Mouse (Mus musculus) midbrain, embryonic 14.5 days (tissue): ENCODE results near the gene Wnt11. TPM values are rescaled to one million over a fixed set of nuclear protein-coding genes. Genes with fewer than 3 reads are reported as not detected.

Experiments used
- ATAC-seq: fragments of 200-750 bp; cut with Nextera tagmentation; 2 replicates; pipeline ENCODE4 v1.8.0; 2017; ENCODE audit warnings: moderate number of reproducible peaks, moderate library complexity; ENCODE audit not compliant: low FRiP score, low TSS enrichment
- DNase-seq: peaks from one replicate; pipeline ENCODE4 v3.0.0-alpha.2; 2015
- H3K27ac ChIP-seq: fragments of 300-500 bp; sonication (generic); replicated peaks from 2 replicates; pipeline ENCODE4 v1.5.1; 2014; ENCODE audit warnings: mild to moderate bottlenecking, low read depth, low read length, moderate library complexity
- H3K27me3 ChIP-seq: fragments of 300-500 bp; sonication (generic); 2 replicates; pipeline ENCODE4 v1.6.1; 2014; ENCODE audit warnings: low read length, control low read depth, mixed read lengths; ENCODE audit not compliant: control insufficient read depth, insufficient read depth
- H3K36me3 ChIP-seq: fragments of 300-500 bp; sonication (generic); 2 replicates; pipeline ENCODE4 v1.6.1; 2014; ENCODE audit warnings: low read length, control low read depth; ENCODE audit not compliant: control insufficient read depth, insufficient read depth
- H3K4me1 ChIP-seq: fragments of 300-500 bp; sonication (generic); 2 replicates; pipeline ENCODE4 v1.6.1; 2014; ENCODE audit warnings: mild to moderate bottlenecking, antibody characterized with exemption, low read length, control low read depth; ENCODE audit not compliant: control insufficient read depth, insufficient read depth
- H3K4me2 ChIP-seq: fragments of 300-500 bp; sonication (generic); 2 replicates; pipeline ENCODE4 v1.6.1; 2014; ENCODE audit warnings: mild to moderate bottlenecking, low read length, moderate library complexity
- H3K4me3 ChIP-seq: fragments of 300-500 bp; sonication (generic); replicated peaks from 2 replicates; pipeline ENCODE4 v1.5.1; 2014; ENCODE audit warnings: low read depth, low read length
- H3K9ac ChIP-seq: fragments of 300-500 bp; sonication (generic); replicated peaks from 2 replicates; pipeline ENCODE4 v1.6.1; 2014; ENCODE audit warnings: mild to moderate bottlenecking, low read length, moderate library complexity
- H3K9me3 ChIP-seq: fragments of 300-500 bp; sonication (generic); 2 replicates; pipeline ENCODE4 v1.6.1; 2016; ENCODE audit warnings: low read length, control low read depth, mixed read lengths; ENCODE audit not compliant: control insufficient read depth
- WGBS: fragments of 180-500 bp; shearing (Covaris S2); extraction: QIAGEN DNeasy Blood & Tissue Kit; methylation state at CpG from one replicate; pipeline ENCODE4 v1.1.7; 2014; 5-methylcytosine and 5-hydroxymethylcytosine counted together
- polyA plus RNA-seq: library from polyadenylated mRNA; unstranded; fragments of >200 nt; fragmentation: Nextera tagmentation; extraction: Ambion mirVana; gene quantifications from 2 replicates; pipeline ENCODE4 v1.2.1, GENCODE M21; 2014

The Wnt11 gene
- polyA plus RNA-seq, 1 experiment from 2014 or later: 0.64 TPM

DNA sequence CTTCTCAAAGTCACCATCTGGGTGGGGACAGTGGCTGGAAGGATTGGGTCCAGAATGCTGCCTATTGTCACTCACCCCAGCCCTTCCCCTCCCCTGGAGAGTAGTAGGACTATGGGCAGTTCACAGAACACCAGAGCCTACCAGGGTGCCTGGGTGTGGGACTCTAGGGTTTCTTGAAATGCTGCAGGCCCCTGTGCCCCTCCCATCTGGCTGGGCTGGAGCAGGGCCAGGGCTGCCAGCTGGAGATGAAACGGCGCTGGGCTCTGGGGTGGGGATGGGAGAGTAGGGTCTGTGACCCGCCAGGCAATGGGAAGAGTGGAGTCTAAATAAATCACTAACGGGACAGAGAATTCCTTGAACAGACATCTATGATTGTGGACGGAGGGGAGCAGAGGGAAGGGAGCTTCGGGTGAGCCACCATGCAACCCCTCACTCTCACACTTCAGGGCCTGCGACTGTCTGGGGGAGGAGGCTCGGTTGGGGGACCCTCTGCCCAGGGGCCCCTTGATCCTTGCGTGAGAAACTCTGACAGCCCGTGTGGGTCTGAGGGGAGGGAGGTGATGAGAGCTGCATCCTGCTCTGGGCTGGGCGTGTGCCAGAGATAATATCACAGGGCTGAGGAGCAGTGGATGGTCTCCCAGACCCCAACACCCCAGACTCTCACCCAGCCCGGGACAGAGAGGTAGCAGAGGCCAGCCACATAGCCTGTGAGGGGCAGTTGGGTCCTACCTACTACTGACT, 32.3 kb downstream of the Wnt11 start:
- Histone ChIP-seq H3K4me1 (no peaks in the 10 kb centered on the region), H3K27ac (no peak overlapping the region), H3K27me3 (no peaks in the 10 kb centered on the region), H3K36me3 (no peaks in the 10 kb centered on the region), H3K9ac (no peak overlapping the region), H3K4me2 (no peak overlapping the region), H3K9me3 (no peaks in the 10 kb centered on the region), H3K4me3 (no peak overlapping the region)
- WGBS: 34% methylated on average over 12 of the region's 12 CpGs
- 0 out of 2 replicates have a peak, but pooled peaks have one; percentile 29 for ATAC-seq
- peak; percentile 41 for DNase-seq

DNA sequence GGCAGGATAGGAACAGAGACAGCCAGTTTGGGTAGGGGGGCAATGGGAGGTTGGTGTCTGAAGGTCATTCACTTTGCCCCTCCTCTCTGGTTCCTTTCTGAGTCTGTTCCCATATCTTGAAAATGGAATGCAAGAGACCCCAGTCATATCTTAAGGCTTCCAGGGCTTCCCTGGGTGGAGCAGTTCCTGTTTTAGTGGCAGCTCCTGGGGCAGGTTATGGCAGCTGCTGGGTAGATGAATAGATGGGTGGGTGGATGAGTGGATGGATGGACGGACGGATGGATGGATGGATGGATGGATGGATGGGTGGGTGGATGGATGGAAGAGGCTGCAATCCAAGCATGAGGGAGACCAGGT, 32.9 kb downstream of the Wnt11 start:
- H3K4me1 ChIP-seq: no peaks in the 10 kb centered on the region
- DNase-seq (no peak), ATAC-seq (no peak)
- no peak overlapping the region for H3K4me3 ChIP-seq
- no peak overlapping the region for H3K4me2 ChIP-seq
- H3K9ac ChIP-seq: no peak overlapping the region
- H3K9me3 ChIP-seq: no peaks in the 10 kb centered on the region
- H3K36me3 ChIP-seq: no peaks in the 10 kb centered on the region
- no peak overlapping the region for H3K27ac ChIP-seq
- H3K27me3 ChIP-seq: no peaks in the 10 kb centered on the region
- WGBS: 85% methylated on average over 2 of the region's 2 CpGs

- ATAC-seq (no peak), DNase-seq (no peak)
- no peaks in the 10 kb centered on the region for H3K36me3 ChIP-seq
- H3K4me1 ChIP-seq: no peaks in the 10 kb centered on the region
- no peak overlapping the region for H3K27ac ChIP-seq
- no peak overlapping the region for H3K4me2 ChIP-seq
- no peak overlapping the region for H3K4me3 ChIP-seq
- WGBS: 68% methylated on average over 3 of the region's 3 CpGs
- no peaks in the 10 kb centered on the region for H3K27me3 ChIP-seq
- H3K9ac ChIP-seq: no peak overlapping the region
- H3K9me3 ChIP-seq: no peaks in the 10 kb centered on the region
Measured at GRCm38 (mm10) chr7:98869070-98869469, 34.2 kb downstream of the Wnt11 start.

- ATAC-seq (no peak), DNase-seq (no peak)
- Histone ChIP-seq H3K36me3 (no peaks in the 10 kb centered on the region), H3K4me1 (peaks cover 4% of the 10 kb centered on the region; the same call in 1 of the 2 replicates), H3K9ac (no peak overlapping the region), H3K27ac (no peak overlapping the region), H3K4me2 (no peak overlapping the region), H3K27me3 (no peaks in the 10 kb centered on the region), H3K9me3 (no peaks in the 10 kb centered on the region), H3K4me3 (no peak overlapping the region)
- WGBS: 23% methylated on average over 12 of the region's 12 CpGs
Measured at GRCm38 (mm10) chr7:98870791-98871190, 35.9 kb downstream of the Wnt11 start.

- H3K36me3 ChIP-seq: no peaks in the 10 kb centered on the region
- no peak overlapping the region for H3K9ac ChIP-seq
- no peak overlapping the region for H3K4me2 ChIP-seq
- no peak overlapping the region for H3K27ac ChIP-seq
- no peaks in the 10 kb centered on the region for H3K9me3 ChIP-seq
- H3K4me3 ChIP-seq: no peak overlapping the region
- no peak for ATAC-seq
- WGBS: 84% methylated on average over 12 of the region's 12 CpGs
- no peak for DNase-seq
- peaks cover 10% of the 10 kb centered on the region; the same call in 1 of the 2 replicates for H3K4me1 ChIP-seq
- no peaks in the 10 kb centered on the region for H3K27me3 ChIP-seq
Measured at GRCm38 (mm10) chr7:98871882-98872281, 37.0 kb downstream of the Wnt11 start.

DNA sequence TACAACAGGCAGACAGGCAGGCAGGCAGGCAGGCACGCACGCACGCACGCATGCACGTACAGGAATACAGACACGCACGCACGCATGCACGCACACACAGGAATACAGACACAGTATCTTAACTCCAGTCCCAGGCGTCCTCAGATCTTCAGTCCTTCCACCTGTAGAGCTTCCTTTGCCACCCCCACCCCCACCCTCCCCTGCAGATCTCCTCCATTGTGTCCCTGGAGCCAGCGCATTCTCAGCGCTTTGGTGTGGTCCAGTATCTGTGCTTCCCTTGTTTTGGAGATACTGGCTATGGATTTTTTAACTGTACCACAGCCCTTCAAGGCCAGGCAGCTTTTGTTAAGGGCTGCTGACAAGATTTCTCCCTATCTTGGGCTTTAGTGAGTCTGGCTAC, 38.4 kb downstream of the Wnt11 start:
- Histone ChIP-seq H3K4me1 (peaks cover 14% of the 10 kb centered on the region), H3K4me3 (no peak overlapping the region), H3K27me3 (no peaks in the 10 kb centered on the region), H3K9me3 (no peaks in the 10 kb centered on the region), H3K4me2 (no peak overlapping the region), H3K27ac (no peak overlapping the region), H3K36me3 (no peaks in the 10 kb centered on the region), H3K9ac (no peak overlapping the region)
- WGBS: 81% methylated on average over 12 of the region's 12 CpGs
- no peak for ATAC-seq
- DNase-seq: no peak

DNA sequence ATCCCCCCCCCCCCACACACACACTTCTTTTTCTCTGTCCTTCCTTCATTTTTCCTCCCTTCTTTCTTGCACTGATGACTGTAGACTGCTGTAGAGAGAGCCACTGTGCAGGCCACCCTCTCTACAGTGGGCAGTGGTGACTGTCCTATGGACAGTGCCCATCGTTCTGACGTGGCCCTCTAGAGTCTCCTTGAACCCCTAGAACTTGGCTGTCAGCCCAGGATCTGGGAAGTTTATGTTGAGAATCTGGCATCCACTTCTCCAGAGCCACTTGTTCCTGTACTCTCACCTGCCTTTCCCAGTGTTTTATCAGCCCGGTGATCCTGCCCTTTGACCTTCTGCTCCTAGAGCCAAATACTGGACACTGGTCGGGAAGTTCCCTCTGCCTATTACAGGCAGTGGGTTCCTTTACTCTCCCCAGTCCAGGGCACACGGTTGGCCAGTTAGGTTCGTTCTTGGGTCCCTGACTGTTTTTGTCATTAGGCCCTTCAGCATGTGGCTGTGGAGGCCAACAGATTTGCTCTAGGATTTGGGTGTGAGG, 39.6 kb downstream of the Wnt11 start:
- Histone ChIP-seq H3K27me3 (no peaks in the 10 kb centered on the region), H3K9me3 (no peaks in the 10 kb centered on the region), H3K4me3 (no peak overlapping the region), H3K36me3 (no peaks in the 10 kb centered on the region), H3K9ac (no peak overlapping the region), H3K4me2 (no peak overlapping the region), H3K27ac (no peak overlapping the region), H3K4me1 (peaks cover 14% of the 10 kb centered on the region)
- 69% methylated on average over 6 of the region's 6 CpGs for WGBS
- ATAC-seq (no peak), DNase-seq (no peak)

GRCm38 (mm10) chr7:98875390-98875990, 40.6 kb downstream of the Wnt11 start:
- Histone ChIP-seq H3K4me3 (no peak overlapping the region), H3K27me3 (no peaks in the 10 kb centered on the region), H3K4me2 (no peak overlapping the region; the same call in 1 of the 2 replicates), H3K27ac (no peak overlapping the region), H3K9me3 (no peaks in the 10 kb centered on the region), H3K4me1 (peaks cover 14% of the 10 kb centered on the region), H3K9ac (no peak overlapping the region), H3K36me3 (no peaks in the 10 kb centered on the region)
- DNase-seq (peak; percentile 53), ATAC-seq (no peak)
- 29% methylated on average over 13 of the region's 13 CpGs for WGBS

DNA sequence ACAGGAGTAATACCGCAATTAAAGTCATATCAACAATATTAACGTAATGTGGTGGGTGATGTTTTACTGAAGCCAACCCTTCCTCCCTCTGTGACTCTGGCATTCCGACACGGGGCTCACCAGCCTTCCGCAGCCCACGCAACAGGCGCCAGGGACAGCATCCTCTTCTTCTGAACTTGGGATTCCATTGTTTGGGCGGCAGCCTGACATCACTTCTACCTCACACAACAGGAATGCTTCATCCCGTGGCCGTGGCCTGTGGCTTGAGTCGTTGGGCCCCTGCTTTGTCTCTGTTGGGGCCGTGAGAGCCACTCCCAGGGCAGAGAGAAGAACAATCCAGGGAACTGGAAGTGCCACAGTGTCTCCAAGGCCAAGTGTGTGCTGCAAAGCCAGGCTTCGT, 41.2 kb downstream of the Wnt11 start:
- DNase-seq (peak; percentile 28), ATAC-seq (no peak)
- H3K36me3 ChIP-seq: no peaks in the 10 kb centered on the region
- no peak overlapping the region for H3K4me2 ChIP-seq
- no peaks in the 10 kb centered on the region for H3K9me3 ChIP-seq
- no peak overlapping the region for H3K4me3 ChIP-seq
- no peaks in the 10 kb centered on the region for H3K27me3 ChIP-seq
- H3K9ac ChIP-seq: no peak overlapping the region
- 33% methylated on average over 13 of the region's 13 CpGs for whole genome bisulfite sequencing
- H3K4me1 ChIP-seq: peaks cover 14% of the 10 kb centered on the region
- H3K27ac ChIP-seq: no peak overlapping the region
